Mouse (Mus musculus) erythroblast, embryonic 14.5 days (primary cell): ENCODE results near the gene Dxo. TPM values are rescaled to one million over a fixed set of nuclear protein-coding genes. Genes with fewer than 3 reads are reported as not detected.
"Not testable (repeated sequence)": the region's sequence is repeated elsewhere in the genome, so short reads cannot be mapped to it uniquely, and the experiment has no call there.

Experiments
- H3K27me3 ChIP-seq: 2 replicates; pipeline ENCODE4 v1.6.1; 2012; ENCODE audit warnings: inconsistent platforms; ENCODE audit not compliant: control insufficient read depth
- H3K36me3 ChIP-seq: 2 replicates; pipeline ENCODE4 v1.6.1; 2012; ENCODE audit warnings: mild to moderate bottlenecking, inconsistent platforms; ENCODE audit not compliant: control insufficient read depth
- H3K4me1 ChIP-seq: 2 replicates; pipeline ENCODE4 v1.6.1; 2012; ENCODE audit warnings: inconsistent platforms; ENCODE audit not compliant: control insufficient read depth
- H3K4me3 ChIP-seq: replicated peaks from 2 replicates; pipeline ENCODE3; 2012; ENCODE audit warnings: moderate library complexity, mild to moderate bottlenecking, inconsistent platforms
- H3K9me3 ChIP-seq: 2 replicates; pipeline ENCODE4 v1.6.1; 2012; ENCODE audit warnings: low read length, inconsistent platforms, mixed read lengths; ENCODE audit not compliant: control insufficient read depth
- GATA1 ChIP-seq: IDR thresholded peaks from 2 replicates; pipeline ENCODE4 v1.6.1; 2012; ENCODE audit warnings: low read length, inconsistent platforms, mixed read lengths
- TAL1 ChIP-seq: IDR thresholded peaks from 3 replicates; pipeline ENCODE4 v1.6.1; 2012; ENCODE audit warnings: low read length, inconsistent platforms, mixed read lengths
- polyA plus RNA-seq: library from polyadenylated mRNA; stranded (reverse); fragments of >175 nt; gene quantifications from 2 replicates; pipeline ENCODE4 v1.2.3, GENCODE M21; 2012

The Dxo gene
- 15.3 and 22.0 TPM in 2 replicates for polyA plus RNA-seq

- no peaks in the 10 kb centered on the region for H3K27me3 ChIP-seq
- peak within 1 kb of the TSS; percentile 73 for H3K4me3 ChIP-seq
- H3K4me1 ChIP-seq: peaks cover 56% of the 10 kb centered on the region
- TF ChIP-seq GATA1 (no peak), TAL1 (no peak)
- peaks cover 75% of the 10 kb centered on the region for H3K36me3 ChIP-seq
- no peaks in the 10 kb centered on the region for H3K9me3 ChIP-seq
Observed at GRCm38 (mm10) chr17:34836856-34837221, at the start of gene Dxo, which contains the start of gene Stk19. Gene Dxo (plus strand): TSS chr17:34837019. Gene Stk19 (minus strand): TSS chr17:34836945.

GRCm38 (mm10) chr17:34795016-34795415, 41.8 kb upstream of the Dxo start:
- H3K36me3 ChIP-seq: no peaks in the 10 kb centered on the region
- H3K9me3 ChIP-seq: peaks cover 8% of the 10 kb centered on the region
- H3K4me3 ChIP-seq: no peak overlapping the region
- no peaks in the 10 kb centered on the region for H3K4me1 ChIP-seq
- no peaks in the 10 kb centered on the region for H3K27me3 ChIP-seq
- TF ChIP-seq GATA1 (no peak), TAL1 (no peak)

DNA sequence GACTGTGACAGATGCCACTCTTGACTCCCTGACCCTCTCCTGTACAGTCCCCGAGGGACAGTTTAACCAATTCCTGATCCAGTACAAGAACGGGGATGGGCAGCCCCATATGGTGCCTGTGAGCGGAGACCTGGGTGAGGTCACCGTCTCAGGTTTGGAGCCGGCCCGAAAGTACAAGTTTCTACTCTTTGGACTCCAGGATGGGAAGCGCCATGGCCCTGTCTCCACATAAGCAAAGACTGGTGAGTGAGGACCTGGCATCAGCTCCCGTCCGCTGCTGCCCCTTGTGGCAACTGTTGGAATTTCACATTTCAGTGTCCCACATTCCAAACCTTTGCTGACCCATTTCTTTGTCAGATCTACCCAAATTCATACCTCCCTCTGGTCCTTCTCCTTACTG, 41.2 kb upstream of the Dxo start:
- no peak for TF ChIP-seq TAL1
- no peak for TF ChIP-seq GATA1
- no peak overlapping the region for H3K4me3 ChIP-seq

GRCm38 (mm10) chr17:34796311-34797140, 40.3 kb upstream of the Dxo start:
- Histone ChIP-seq H3K9me3 (peaks cover 9% of the 10 kb centered on the region), H3K4me3 (no peak overlapping the region), H3K27me3 (no peaks in the 10 kb centered on the region), H3K36me3 (no peaks in the 10 kb centered on the region), H3K4me1 (no peaks in the 10 kb centered on the region)
- no peak for TF ChIP-seq GATA1
- no peak for TF ChIP-seq TAL1

More for the DNA sequence above, 41.2 kb upstream of the Dxo start:
- Histone ChIP-seq H3K4me1 (no peaks in the 10 kb centered on the region), H3K27me3 (no peaks in the 10 kb centered on the region), H3K9me3 (peaks cover 8% of the 10 kb centered on the region), H3K36me3 (no peaks in the 10 kb centered on the region)

GRCm38 (mm10) chr17:34797211-34797995, 39.4 kb upstream of the Dxo start:
- not testable (repeated sequence) for H3K36me3 ChIP-seq, H3K27me3 ChIP-seq, H3K4me3 ChIP-seq, H3K4me1 ChIP-seq
- H3K9me3 ChIP-seq: peaks cover 11% of the 10 kb centered on the region

DNA sequence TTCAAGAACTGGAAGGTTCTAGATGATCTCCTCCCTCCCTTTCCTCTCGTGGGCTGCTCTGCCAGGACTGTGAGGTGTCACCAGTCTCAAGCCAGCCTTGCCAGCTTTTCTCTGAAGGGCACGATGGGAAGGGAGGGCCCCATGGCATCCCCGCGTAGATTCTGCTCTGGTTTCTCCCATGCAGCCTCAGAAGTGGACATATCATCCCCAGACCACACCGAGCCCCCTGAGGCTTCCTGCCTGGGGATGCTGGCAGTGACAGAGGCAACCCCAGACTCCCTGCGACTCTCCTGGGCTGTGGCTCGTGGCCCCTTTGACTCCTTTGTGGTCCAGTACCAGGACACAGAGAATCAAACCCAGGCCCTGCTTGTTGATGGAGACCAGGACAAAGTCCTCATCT, 38.7 kb upstream of the Dxo start:
- H3K27me3 ChIP-seq, H3K36me3 ChIP-seq: not testable (repeated sequence)

DNA sequence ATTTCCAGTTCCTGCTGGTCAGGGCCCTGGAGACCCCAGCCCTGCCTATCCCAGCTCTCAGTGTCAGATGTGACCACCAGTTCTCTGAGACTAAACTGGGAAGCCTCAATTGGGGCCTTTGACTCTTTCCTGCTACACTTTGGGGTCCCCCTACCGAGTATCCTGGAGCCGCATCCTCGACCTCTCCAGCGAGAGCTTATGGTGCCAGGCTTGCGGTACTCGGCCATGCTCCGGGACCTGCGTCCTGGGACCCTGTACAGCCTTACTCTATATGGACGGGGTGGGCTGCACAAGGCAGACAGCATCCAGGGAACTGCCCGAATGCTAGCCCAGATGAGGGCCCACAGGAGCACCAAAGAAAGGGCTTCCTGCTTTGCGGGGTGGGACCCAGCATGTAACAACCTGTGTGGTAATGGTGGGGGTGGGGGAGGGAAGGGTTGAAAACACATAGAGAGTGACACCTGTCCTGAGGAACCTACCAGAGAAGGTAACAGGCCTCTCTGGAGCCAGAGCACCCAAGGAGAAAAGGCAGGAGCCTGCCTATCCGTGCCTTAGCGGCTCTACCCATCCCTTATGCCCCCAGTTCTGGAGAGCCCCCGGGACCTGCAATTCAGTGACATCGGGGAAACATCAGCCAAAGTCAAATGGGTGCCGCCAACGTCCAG, 37.8 kb upstream of the Dxo start:
- Histone ChIP-seq H3K36me3 (no peaks in the 10 kb centered on the region), H3K4me3 (no peak overlapping the region), H3K27me3 (no peaks in the 10 kb centered on the region), H3K9me3 (peaks cover 7% of the 10 kb centered on the region), H3K4me1 (no peaks in the 10 kb centered on the region)
- no peak for TF ChIP-seq GATA1
- TF ChIP-seq TAL1: no peak

More for the DNA sequence above, 38.7 kb upstream of the Dxo start:
- peaks cover 11% of the 10 kb centered on the region for H3K9me3 ChIP-seq
- H3K4me1 ChIP-seq, H3K4me3 ChIP-seq: not testable (repeated sequence)

DNA sequence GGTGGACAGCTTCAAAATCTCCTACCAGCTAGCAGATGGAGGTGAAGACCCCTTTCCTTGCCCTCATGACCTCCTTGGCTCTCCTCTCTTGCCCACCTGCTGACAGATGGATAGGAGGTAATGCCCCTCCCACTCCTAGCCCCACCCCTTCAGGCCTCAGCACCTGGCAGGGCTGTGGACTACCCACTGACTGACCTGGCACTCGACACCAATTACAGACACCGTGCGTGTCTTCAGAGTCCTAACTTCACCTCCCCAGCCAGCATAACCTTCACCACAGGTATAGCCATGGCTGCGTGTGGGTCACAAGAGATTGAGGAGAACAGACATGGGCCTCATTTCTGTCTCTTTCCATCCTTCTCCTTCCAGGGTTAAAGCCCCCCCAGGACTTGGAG, 37.3 kb upstream of the Dxo start:
- peaks cover 9% of the 10 kb centered on the region for H3K9me3 ChIP-seq
- H3K27me3 ChIP-seq: no peaks in the 10 kb centered on the region
- no peaks in the 10 kb centered on the region for H3K36me3 ChIP-seq
- no peak overlapping the region for H3K4me3 ChIP-seq
- no peaks in the 10 kb centered on the region for H3K4me1 ChIP-seq
- TF ChIP-seq TAL1 (no peak), GATA1 (no peak)

- peaks cover 17% of the 10 kb centered on the region for H3K9me3 ChIP-seq
- H3K4me1 ChIP-seq, H3K4me3 ChIP-seq, H3K27me3 ChIP-seq, H3K36me3 ChIP-seq: not testable (repeated sequence)
Observed at GRCm38 (mm10) chr17:34800781-34801305, 36.0 kb upstream of the Dxo start.

DNA sequence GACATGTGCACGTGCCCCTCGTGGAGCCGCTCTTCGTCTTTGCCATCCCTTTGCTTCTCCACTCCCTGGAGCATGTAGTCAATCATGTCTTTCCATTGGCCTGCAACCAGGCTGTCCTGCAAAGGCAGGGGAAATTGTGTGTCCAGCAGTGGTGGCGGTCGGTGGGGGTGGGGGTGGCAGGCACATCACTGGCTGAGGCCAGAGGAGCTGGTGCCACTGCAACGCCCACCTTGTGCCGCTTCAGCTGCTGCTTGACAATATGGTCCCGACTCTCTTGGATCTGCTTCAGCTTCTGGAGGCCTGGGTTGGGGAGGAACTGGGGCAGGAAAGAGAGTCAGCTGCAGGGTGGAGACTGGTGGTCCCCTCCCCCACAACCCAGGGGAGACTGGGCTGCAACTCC, 34.1 kb upstream of the Dxo start:
- peaks cover 17% of the 10 kb centered on the region for H3K9me3 ChIP-seq
- not testable (repeated sequence) for H3K4me1 ChIP-seq, H3K27me3 ChIP-seq, H3K4me3 ChIP-seq, H3K36me3 ChIP-seq

DNA sequence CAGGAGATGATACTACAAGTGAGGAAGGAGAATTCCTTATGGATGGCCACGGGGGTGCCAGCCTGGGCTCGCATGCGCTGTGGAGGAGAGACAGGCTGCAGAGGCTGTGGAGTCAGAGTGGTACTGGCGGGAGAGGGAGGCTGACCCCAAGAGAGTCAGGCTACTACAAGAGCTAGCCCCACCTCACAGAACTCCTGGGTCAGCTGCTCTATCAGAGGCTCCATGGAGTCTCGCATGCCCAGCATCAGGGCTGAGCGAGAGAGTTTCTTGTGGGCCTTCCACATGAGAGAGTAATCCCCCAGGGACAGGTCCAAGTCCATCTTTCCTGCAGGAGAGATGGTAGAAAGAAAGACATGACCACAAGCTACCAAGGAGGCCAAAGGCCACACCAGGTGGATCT, 33.5 kb upstream of the Dxo start:
- H3K27me3 ChIP-seq, H3K36me3 ChIP-seq, H3K4me1 ChIP-seq, H3K4me3 ChIP-seq: not testable (repeated sequence)
- peaks cover 17% of the 10 kb centered on the region for H3K9me3 ChIP-seq

DNA sequence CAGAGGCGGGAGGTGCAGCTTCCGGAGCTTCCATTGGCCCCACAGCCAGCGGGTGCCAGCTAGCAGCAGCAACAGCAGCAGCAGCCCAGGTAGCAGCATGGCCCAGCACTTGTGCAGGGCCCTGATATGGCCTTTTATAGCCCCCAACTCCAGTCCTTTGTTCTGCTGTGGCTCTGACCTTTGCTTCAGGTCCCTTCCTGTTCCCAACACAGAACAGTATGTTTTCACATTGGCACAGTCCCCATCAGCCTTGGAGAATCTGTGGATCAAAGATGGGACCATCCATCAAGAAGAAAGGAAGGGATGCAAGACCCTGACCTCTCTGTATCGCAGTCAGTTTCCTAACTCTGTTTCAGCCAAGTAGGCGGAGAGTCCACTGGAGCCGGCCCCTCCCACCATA, 32.5 kb upstream of the Dxo start, which contains the start of gene Cyp21a1:
TSS of gene Cyp21a1 (minus strand) at position 261 of the 400 bp plus-strand sequence.
- H3K4me3 ChIP-seq, H3K4me1 ChIP-seq, H3K27me3 ChIP-seq, H3K36me3 ChIP-seq: not testable (repeated sequence)
- H3K9me3 ChIP-seq: peaks cover 17% of the 10 kb centered on the region
